Mouse (Mus musculus) CD4-positive, CD25-positive, alpha-beta regulatory T cell (primary cell): ENCODE measurements around the gene Ghr. TPM values are rescaled to one million over a fixed set of nuclear protein-coding genes. Genes with fewer than 3 reads are reported as not detected.

Experiments
- polyA plus RNA-seq: library from polyadenylated mRNA; unstranded; fragments of 100-300 nt; shearing (Covaris generic); gene quantifications from one replicate; pipeline ENCODE4 v1.2.1, GENCODE M21; 2017

Ghr gene
- polyA plus RNA-seq = 0.19 TPM

GRCm38 (mm10) chr15:3582807-3583636 lies at the start of gene Ghr:
TSS of gene Ghr (minus strand) at chr15:3583492.

GRCm38 (mm10) chr15:3303426-3303825 lies 279.9 kb downstream of the Ghr start, which contains the start of gene Ccdc152:
TSS of gene Ccdc152 (minus strand) at chr15:3303526.

GRCm38 (mm10) chr15:3268247-3268646 lies 315.0 kb downstream of the Ghr start, which contains the start of gene Selenop:
TSS of gene Selenop (plus strand) at chr15:3268547.

